Mouse (Mus musculus): Measurements from ENCODE around the gene Stox1.

- TF ChIP-seq CTCF (IDR thresholded peaks at IDR 0.05; ENCODE audit: insufficient read depth, low read depth, low read length) (no peak), POLR2A (IDR thresholded peaks at IDR 0.05; ENCODE audit: insufficient read depth, low read depth, low read length) (no peak)
Measured at GRCm38 (mm10) chr10:62739961-62740737, 14.2 kb upstream of the Stox1 start.
